ENCODE assay signal across 10 mouse cellular contexts in genomic region chr9:62857216-62857615, GRCm38 (mm10). TPM values are rescaled to one million over a fixed set of nuclear protein-coding genes. Genes with fewer than 3 reads are reported as not detected.
A peak's percentile ranks its signal among the peaks of the same experiment; 100 is the strongest.
DNase-seq lines count a peak whose midpoint lies in the region; ATAC-seq lines count a peak whose summit lies in the region.
"Had no signal": no experiment of that assay in that cellular context is flagged by ENCODE, and none has a peak within 500 bp of the region (broad histone marks: within the 10 kb centered on the region; RNA-seq: fewer than 3 reads in every experiment).

No protein-coding gene starts in this region.

- no peak for ATAC-seq in megakaryocyte, adult 5-6 weeks (ENCODE audit: poor library complexity, severe bottlenecking)
- no peak for ATAC-seq in limb, embryonic 15.5 days (ENCODE audit: insufficient number of reproducible peaks, low FRiP score, low TSS enrichment, low read depth)
- no peak for ATAC-seq in stomach, embryonic 14.5 days (ENCODE audit: insufficient number of reproducible peaks, insufficient read depth, low FRiP score, low read depth)

- H3K4me2 ChIP-seq in limb, embryonic 15.5 days, result peak overlapping the region; percentile 49
- peak overlapping the region; percentile 43; the same call in 1 of the 2 replicates for H3K4me2 ChIP-seq in stomach, embryonic 14.5 days (replicated peaks; ENCODE audit: low read depth, low read length)
- H3K4me2 ChIP-seq: midbrain, embryonic 12.5 days had no signal

- H3K27ac ChIP-seq in limb, embryonic 15.5 days, result peak overlapping the region; percentile 84
- peak overlapping the region; percentile 58; the same call in 1 of the 2 replicates for H3K27ac ChIP-seq in stomach, embryonic 14.5 days (ENCODE audit: low read length)
- H3K27ac ChIP-seq: midbrain, embryonic 12.5 days had no signal

- H3K9me3 ChIP-seq in megakaryocyte, embryonic 14.5 days, result no peaks in the 10 kb centered on the region
- H3K9me3 ChIP-seq in limb, embryonic 15.5 days, result no peaks in the 10 kb centered on the region
- no peaks in the 10 kb centered on the region for H3K9me3 ChIP-seq in stomach, embryonic 14.5 days (ENCODE audit: control insufficient read depth, low read depth, low read length)
- H3K9me3 ChIP-seq: midbrain, embryonic 12.5 days had no signal

- no peak overlapping the region for H3K9ac ChIP-seq in limb, embryonic 15.5 days
- H3K9ac ChIP-seq in stomach, embryonic 14.5 days (replicated peaks; ENCODE audit: low read depth, low read length), result 0 out of 2 replicates have a peak overlapping the region, but pooled peaks have one; percentile 3
- H3K9ac ChIP-seq: midbrain, embryonic 12.5 days had no signal

- peak; percentile 74 for DNase-seq in kidney, adult 18-20 months
- no peak for DNase-seq in cerebellum, adult 11 months
- DNase-seq in cerebellum, postnatal 10 days, result no peak
- DNase-seq in urinary bladder, postnatal 14 days (ENCODE audit: low spot score), result no peak
- DNase-seq: thymus, postnatal 4 days had no signal

- H3K27me3 ChIP-seq in megakaryocyte, embryonic 14.5 days (replicated peaks), result peaks cover 13% of the 10 kb centered on the region
- no peaks in the 10 kb centered on the region for H3K27me3 ChIP-seq in limb, embryonic 15.5 days
- no peaks in the 10 kb centered on the region for H3K27me3 ChIP-seq in stomach, embryonic 14.5 days (ENCODE audit: control insufficient read depth, insufficient read depth, low read length)
- H3K27me3 ChIP-seq: midbrain, embryonic 12.5 days had no signal

- 52% methylated on average over 9 of the region's 9 CpGs for WGBS in limb, embryonic 15.5 days
- WGBS in stomach, embryonic 14.5 days, result 62% methylated on average over 9 of the region's 9 CpGs

- peaks cover 2% of the 10 kb centered on the region for H3K36me3 ChIP-seq in megakaryocyte, embryonic 14.5 days (replicated peaks; ENCODE audit: low read length)
- no peaks in the 10 kb centered on the region for H3K36me3 ChIP-seq in limb, embryonic 15.5 days
- no peaks in the 10 kb centered on the region for H3K36me3 ChIP-seq in stomach, embryonic 14.5 days (ENCODE audit: control insufficient read depth, insufficient read depth, low read length)
- H3K36me3 ChIP-seq: midbrain, embryonic 12.5 days had no signal

- H3K4me3 ChIP-seq in megakaryocyte, embryonic 14.5 days (replicated peaks), result peak overlapping the region; percentile 47
- H3K4me3 ChIP-seq in limb, embryonic 15.5 days, result peak overlapping the region; percentile 27
- no peak overlapping the region for H3K4me3 ChIP-seq in stomach, embryonic 14.5 days (ENCODE audit: low read depth, low read length)
- H3K4me3 ChIP-seq: midbrain, embryonic 12.5 days had no signal

- peaks cover 50% of the 10 kb centered on the region for H3K4me1 ChIP-seq in megakaryocyte, embryonic 14.5 days
- peaks cover 48% of the 10 kb centered on the region for H3K4me1 ChIP-seq in limb, embryonic 15.5 days
- peaks cover 37% of the 10 kb centered on the region for H3K4me1 ChIP-seq in stomach, embryonic 14.5 days (ENCODE audit: control insufficient read depth, insufficient read depth, low read length)

RNA-seq across cellular contexts. Expression of gene Calml4, which starts 0.7 kb away (rescaled TPM):
- polyA plus RNA-seq in megakaryocyte, embryonic 14.5 days (2012; ENCODE audit: insufficient read depth, low replicate concordance), result 2.3 TPM in 1 of 2 replicates, not detected in the other
- total RNA-seq in megakaryocyte, adult 5-6 weeks (2015), result not detected in 2 replicates
- 1.2 TPM in 1 of 2 replicates, not detected in the other for total RNA-seq in megakaryocyte, adult 5-6 weeks (2017)
- polyA plus RNA-seq in limb, embryonic 15.5 days (2015; fragmentation: Nextera tagmentation; extraction: Ambion mirVana), result 16.2 and 19.4 TPM in 2 replicates
- 21.9 and 25.1 TPM in 2 replicates for polyA plus RNA-seq in stomach, embryonic 14.5 days (2014; fragmentation: Nextera tagmentation; extraction: Ambion mirVana)

RNA-seq across cellular contexts. Expression of gene Cln6, which starts 18.6 kb away (rescaled TPM):
- polyA plus RNA-seq in megakaryocyte, embryonic 14.5 days (2012; ENCODE audit: insufficient read depth, low replicate concordance), result 22.2 and 31.6 TPM in 2 replicates
- total RNA-seq in megakaryocyte, adult 5-6 weeks (2015), result 38.1 and 51.5 TPM in 2 replicates
- total RNA-seq in megakaryocyte, adult 5-6 weeks (2017), result 24.7 and 27.3 TPM in 2 replicates
- 24.6 and 24.8 TPM in 2 replicates for polyA plus RNA-seq in limb, embryonic 15.5 days (2015; fragmentation: Nextera tagmentation; extraction: Ambion mirVana)
- polyA plus RNA-seq in stomach, embryonic 14.5 days (2014; fragmentation: Nextera tagmentation; extraction: Ambion mirVana), result 22.2 and 26.4 TPM in 2 replicates

RNA-seq across cellular contexts. Expression of gene Fem1b, which starts 45.5 kb away (rescaled TPM):
- 2.2 and 4.0 TPM in 2 replicates for polyA plus RNA-seq in megakaryocyte, embryonic 14.5 days (2012; ENCODE audit: insufficient read depth, low replicate concordance)
- total RNA-seq in megakaryocyte, adult 5-6 weeks (2015), result 14.9 and 15.2 TPM in 2 replicates
- 29.3 and 31.6 TPM in 2 replicates for total RNA-seq in megakaryocyte, adult 5-6 weeks (2017)
- 15.1 and 18.2 TPM in 2 replicates for polyA plus RNA-seq in limb, embryonic 15.5 days (2015; fragmentation: Nextera tagmentation; extraction: Ambion mirVana)
- polyA plus RNA-seq in stomach, embryonic 14.5 days (2014; fragmentation: Nextera tagmentation; extraction: Ambion mirVana), result 30.6 TPM in 2 replicates
